Mouse (Mus musculus) frontal cortex, postnatal 14 days (tissue): ENCODE data around the gene Klhdc8a.

Experiments
- DNase-seq, 2 experiments: peaks; one replicate each; pipeline ENCODE4 v3.0.0; 2022; ENCODE audit warnings: low spot score in 2 of 2

Klhdc8a gene

GRCm38 (mm10) chr1:132290921-132291675 lies 7.3 kb upstream of the Klhdc8a start:
- no peak for DNase-seq

- DNase-seq: no peak
Observed at GRCm38 (mm10) chr1:132291706-132292105, 6.7 kb upstream of the Klhdc8a start.

- no peak for DNase-seq
Observed at GRCm38 (mm10) chr1:132292318-132293129, 5.9 kb upstream of the Klhdc8a start.

GRCm38 (mm10) chr1:132295506-132295905 lies 2.9 kb upstream of the Klhdc8a start:
- no peak for DNase-seq

GRCm38 (mm10) chr1:132296051-132296450 lies 2.4 kb upstream of the Klhdc8a start:
- DNase-seq: peak in 1 of 2 experiments; percentile 24

DNA sequence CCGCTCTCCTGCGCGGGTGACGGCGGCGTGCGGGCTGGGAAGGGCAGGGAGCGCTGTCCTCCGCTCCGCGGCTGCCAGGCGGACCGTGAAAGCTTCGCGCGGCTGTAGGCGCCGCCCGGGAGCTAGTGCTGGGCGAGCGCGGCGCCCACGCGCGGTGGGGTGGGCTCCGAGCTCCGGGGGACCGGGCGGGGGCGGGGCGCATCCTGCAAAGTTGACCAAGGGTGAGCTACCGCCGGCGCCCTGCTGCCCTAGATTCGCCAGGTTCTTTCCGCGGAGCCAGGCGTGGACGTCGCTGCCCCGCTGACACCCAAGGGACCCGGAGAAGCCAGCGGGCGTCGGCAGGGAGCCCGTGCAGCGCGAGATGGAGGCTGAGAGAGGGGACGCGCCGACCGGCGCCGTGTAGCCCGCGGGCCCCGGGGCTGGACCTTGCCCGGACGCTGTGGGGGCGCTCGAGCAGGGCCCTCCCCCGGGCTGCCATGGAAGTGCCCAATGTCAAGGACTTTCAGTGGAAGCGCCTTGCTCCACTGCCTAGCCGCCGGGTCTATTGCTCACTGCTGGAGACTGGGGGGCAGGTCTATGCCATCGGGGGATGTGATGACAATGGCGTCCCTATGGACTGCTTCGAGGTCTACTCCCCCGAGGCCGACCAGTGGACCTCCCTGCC lies 507 bp downstream of the Klhdc8a start:
- no peak for DNase-seq

DNA sequence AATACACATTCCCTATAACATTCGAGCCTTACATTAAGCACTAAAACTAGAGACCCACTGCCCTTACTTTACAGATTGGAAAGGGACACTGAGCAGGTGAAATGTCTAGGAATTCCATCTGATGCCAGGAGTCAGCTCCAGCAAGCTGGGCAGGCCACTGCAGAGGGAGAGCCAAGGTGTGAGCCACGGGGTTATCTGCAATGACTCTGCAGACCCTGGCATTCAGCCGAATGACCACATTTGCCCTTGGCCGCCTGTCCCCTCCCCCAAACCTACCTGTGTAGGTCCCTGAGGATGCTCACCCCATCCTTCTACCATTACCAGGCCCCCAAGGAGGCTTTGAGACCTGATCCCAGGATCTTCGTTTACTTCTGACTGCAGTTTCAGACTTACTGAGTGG lies 1.3 kb downstream of the Klhdc8a start:
- no peak for DNase-seq

DNA sequence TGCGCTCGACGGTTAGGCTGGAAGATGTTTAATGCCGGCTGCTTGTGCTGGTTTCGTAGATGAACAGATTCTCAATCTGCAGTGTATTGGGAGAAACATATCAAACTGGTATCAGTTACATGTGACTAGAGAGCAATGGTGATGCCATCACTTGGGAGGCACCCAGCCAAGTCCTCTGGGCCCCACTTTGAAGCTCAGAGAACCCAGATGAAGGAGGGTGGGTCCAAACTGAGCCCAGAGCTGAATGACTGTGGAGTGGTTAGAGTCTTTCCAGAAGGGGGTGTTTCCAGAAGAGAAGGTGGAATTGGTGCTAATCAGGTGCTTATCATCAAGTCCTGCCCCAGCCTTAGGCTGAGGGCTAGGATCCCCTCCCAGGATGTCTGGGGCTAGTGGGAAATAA lies 2.8 kb downstream of the Klhdc8a start:
- no peak for DNase-seq

GRCm38 (mm10) chr1:132302341-132302866 lies 4.0 kb downstream of the Klhdc8a start:
- no peak for DNase-seq

GRCm38 (mm10) chr1:132304618-132305214 lies 6.3 kb downstream of the Klhdc8a start:
- DNase-seq: no peak

DNA sequence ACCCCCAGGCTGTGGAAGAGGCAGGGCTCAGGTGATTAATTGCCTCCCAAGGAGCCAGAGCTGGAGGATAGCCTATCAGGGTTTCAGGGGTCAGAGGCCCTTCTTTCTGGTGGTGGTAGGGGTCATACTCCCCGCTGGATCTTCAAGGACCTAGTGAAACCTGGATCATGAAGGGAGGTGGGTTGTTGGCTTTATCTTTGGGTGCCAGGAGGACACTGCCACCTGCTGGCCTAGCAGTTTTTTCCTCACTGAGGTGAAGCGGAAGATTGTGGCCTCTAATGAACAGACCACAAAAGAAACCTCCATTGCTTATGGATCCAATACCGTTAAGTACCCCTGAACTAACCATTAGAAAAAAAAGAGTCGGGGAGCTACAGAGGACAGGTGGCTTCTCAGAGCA lies 7.7 kb downstream of the Klhdc8a start:
- DNase-seq: peak in 1 of 2 experiments; percentile 42

- no peak for DNase-seq
Observed at GRCm38 (mm10) chr1:132306808-132307207, 8.4 kb downstream of the Klhdc8a start.

DNA sequence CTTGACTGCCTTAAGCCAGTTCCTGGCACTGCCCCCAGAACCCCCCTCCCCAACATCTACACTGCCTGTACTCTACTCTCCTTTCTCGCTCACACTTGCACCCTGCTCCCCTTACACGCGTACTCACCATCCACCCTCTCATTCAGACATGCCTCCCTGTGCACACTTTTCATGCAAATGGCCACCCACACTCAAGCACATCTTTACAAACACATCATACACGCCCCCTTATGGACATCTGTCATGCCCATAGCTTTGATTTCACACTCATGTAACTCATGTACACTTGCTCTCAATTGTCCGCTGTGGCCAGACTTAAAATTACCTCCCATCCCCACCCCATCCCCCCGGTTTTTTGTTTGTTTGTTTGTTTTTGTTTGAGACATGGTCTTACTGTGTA lies 9.5 kb downstream of the Klhdc8a start:
- DNase-seq: no peak

GRCm38 (mm10) chr1:132308674-132309073 lies 10.2 kb downstream of the Klhdc8a start:
- no peak for DNase-seq

DNA sequence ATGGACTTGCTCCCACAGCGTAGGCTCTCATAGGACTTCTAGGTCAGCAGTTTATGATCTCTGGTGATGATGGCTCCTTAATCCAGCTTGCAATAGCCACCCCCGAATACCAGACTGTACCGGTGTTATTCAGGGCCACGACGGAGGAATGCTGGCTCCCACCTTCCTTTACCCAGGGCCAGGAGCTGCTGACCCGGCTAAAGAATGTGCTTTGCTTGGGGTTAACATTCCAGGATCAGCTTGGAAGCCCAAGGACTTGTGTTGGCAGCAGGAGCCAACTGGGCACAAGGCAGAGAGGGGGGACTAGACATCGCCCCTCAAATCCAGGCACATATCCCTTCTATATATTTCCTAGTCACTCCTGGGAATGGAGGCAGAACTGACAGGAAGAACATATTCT lies 12.3 kb downstream of the Klhdc8a start:
- DNase-seq: no peak

- DNase-seq: no peak
Observed at GRCm38 (mm10) chr1:132311174-132311859, 12.9 kb downstream of the Klhdc8a start.

- no peak for DNase-seq
Observed at GRCm38 (mm10) chr1:132312043-132312442, 13.6 kb downstream of the Klhdc8a start.

GRCm38 (mm10) chr1:132312703-132313102 lies 14.3 kb downstream of the Klhdc8a start:
- peak in 1 of 2 experiments; percentile 36 for DNase-seq

DNA sequence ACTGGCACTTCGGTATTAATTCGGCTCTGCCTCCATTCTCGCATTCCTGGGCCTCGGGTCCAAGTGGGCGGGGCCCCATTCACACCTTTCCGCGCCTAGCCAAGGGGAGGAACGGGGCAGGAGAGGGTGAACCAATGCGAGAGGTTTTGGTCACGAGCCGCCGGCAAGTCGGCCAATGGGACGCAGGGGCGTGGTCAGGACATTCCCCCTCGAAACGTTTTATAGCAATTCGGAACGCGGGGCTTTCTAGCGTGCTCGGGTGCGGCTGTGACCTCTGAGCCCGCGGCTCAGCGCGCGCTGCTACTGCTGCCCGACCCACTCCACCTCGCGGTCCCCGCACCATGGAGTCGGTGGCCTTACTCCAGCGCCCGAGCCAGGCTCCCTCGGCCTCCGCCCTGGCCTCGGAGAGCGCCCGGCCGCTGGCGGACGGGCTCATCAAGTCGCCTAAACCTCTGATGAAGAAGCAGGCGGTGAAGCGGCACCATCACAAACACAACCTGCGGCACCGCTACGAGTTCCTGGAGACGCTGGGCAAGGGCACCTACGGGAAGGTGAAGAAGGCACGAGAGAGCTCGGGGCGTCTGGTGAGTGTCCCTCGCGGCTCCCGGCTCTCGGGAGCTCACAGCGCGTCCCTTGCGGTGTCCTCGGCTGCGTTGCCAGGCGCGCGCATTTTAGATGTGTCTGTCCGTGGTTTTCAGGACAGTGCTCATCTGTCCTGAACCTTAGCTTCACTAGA lies 17.6 kb downstream of the Klhdc8a start, which contains the start of gene Nuak2:
Nuak2 (plus strand) TSS at position 238 of the 736 bp plus-strand sequence.
- DNase-seq: peak; percentile 61 to 71

DNA sequence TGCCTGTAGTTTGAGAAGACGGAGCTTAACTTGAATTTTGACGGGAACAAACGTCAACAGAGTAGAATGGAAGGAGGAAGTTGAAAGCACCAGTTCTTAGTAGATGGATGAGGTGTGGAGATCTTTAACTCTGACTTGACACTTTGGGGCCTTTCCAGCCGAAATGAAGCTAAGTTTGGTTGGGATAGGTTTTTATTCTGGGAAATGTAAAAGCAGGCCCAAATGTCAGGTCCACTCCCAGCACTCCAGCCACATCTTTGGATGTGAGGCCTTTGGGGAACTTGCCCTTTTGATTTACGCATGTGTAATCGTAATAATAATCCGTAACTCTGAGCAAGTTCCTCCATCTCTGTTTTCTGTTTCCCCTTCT lies 18.2 kb downstream of the Klhdc8a start:
- no peak for DNase-seq
